Mouse (Mus musculus) limb, embryonic 12.5 days (tissue): ENCODE measurements around the gene Gm5796. TPM values are rescaled to one million over a fixed set of nuclear protein-coding genes. Genes with fewer than 3 reads are reported as not detected.
"Not testable (repeated sequence)": the region's sequence is repeated elsewhere in the genome, so short reads cannot be mapped to it uniquely, and the experiment has no call there.

Source experiments
- ATAC-seq: fragments of 200-750 bp; cut with Nextera tagmentation; 2 replicates; pipeline ENCODE4 v1.8.0; 2017; ENCODE audit warnings: low read depth, moderate TSS enrichment; ENCODE audit not compliant: insufficient number of reproducible peaks, insufficient read depth, low FRiP score, low TSS enrichment
- H3K27ac ChIP-seq: fragments of 300-500 bp; sonication (generic); 2 replicates; pipeline ENCODE4 v1.5.1; 2016; ENCODE audit warnings: mild to moderate bottlenecking, moderate library complexity
- H3K27me3 ChIP-seq: fragments of 300-500 bp; sonication (generic); 2 replicates; pipeline ENCODE4 v1.6.1; 2016; ENCODE audit warnings: mild to moderate bottlenecking, moderate library complexity
- H3K36me3 ChIP-seq: fragments of 300-500 bp; sonication (generic); 2 replicates; pipeline ENCODE4 v1.6.1; 2016; ENCODE audit warnings: mild to moderate bottlenecking, moderate library complexity
- H3K4me1 ChIP-seq: fragments of 300-500 bp; sonication (generic); replicated peaks from 2 replicates; pipeline ENCODE4 v1.6.1; 2016
- H3K4me2 ChIP-seq: fragments of 300-500 bp; sonication (generic); 2 replicates; pipeline ENCODE4 v1.6.1; 2016; ENCODE audit warnings: mild to moderate bottlenecking, moderate library complexity
- H3K4me3 ChIP-seq: fragments of 300-500 bp; sonication (generic); replicated peaks from 2 replicates; pipeline ENCODE4 v1.5.1; 2016; ENCODE audit warnings: mild to moderate bottlenecking
- H3K9ac ChIP-seq: fragments of 300-500 bp; sonication (generic); replicated peaks from 2 replicates; pipeline ENCODE4 v1.6.1; 2016; ENCODE audit warnings: mild to moderate bottlenecking, moderate library complexity
- H3K9me3 ChIP-seq: fragments of 300-500 bp; sonication (generic); 2 replicates; pipeline ENCODE4 v1.6.1; 2016; ENCODE audit warnings: mild to moderate bottlenecking, moderate library complexity
- WGBS: fragments of 180-500 bp; shearing (Covaris S2); methylation state at CpG from one replicate; pipeline ENCODE4 v1.1.7; 2016; 5-methylcytosine and 5-hydroxymethylcytosine counted together
- polyA plus RNA-seq: library from polyadenylated mRNA; unstranded; fragments of >200 nt; fragmentation: Nextera tagmentation; extraction: Ambion mirVana; gene quantifications from 2 replicates; pipeline ENCODE4 v1.2.1, GENCODE M21; 2016

Gene Gm5796
- polyA plus RNA-seq = 0.40 and 0.60 TPM in 2 replicates

DNA sequence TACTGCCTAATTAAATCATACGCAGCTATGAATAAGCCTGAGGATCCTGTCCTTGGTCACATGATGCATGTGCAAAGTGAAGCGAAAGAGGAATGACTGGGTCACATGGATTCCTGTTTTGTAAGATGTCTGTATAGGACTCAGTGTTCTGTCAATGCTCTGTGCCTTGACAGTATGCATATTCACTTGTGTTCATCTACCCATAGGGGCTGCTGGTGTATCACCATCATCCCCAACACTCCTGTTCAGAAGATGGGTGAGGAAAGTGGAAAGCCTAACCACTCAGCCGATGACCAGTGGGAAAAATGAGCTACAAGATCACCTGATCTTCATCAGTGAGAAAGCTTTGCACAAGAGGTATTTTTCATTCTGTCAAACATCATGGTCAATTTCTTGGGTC lies at the start of gene Gm5796:
TSS of gene Gm5796 (plus strand) at position 301 of the 400 bp plus-strand sequence.
- ATAC-seq, H3K9me3 ChIP-seq: not testable (repeated sequence)
- 80% methylated on average over 1 of the region's 3 CpGs for WGBS

GRCm38 (mm10) chr14:3998094-3998493 lies 25.6 kb upstream of the Gm5796 start, which contains the start of gene Gm3099:
Gene Gm3099 (plus strand): TSS chr14:3998394.
- H3K4me2 ChIP-seq, H3K9ac ChIP-seq, H3K36me3 ChIP-seq, H3K4me1 ChIP-seq, H3K27me3 ChIP-seq, H3K27ac ChIP-seq, ATAC-seq, H3K4me3 ChIP-seq, H3K9me3 ChIP-seq: not testable (repeated sequence)
- WGBS = 83% methylated on average over 1 of the region's 3 CpGs

More for the DNA sequence above, at the start of gene Gm5796:
- not testable (repeated sequence) for H3K27ac ChIP-seq, H3K27me3 ChIP-seq, H3K4me1 ChIP-seq, H3K9ac ChIP-seq, H3K4me2 ChIP-seq, H3K4me3 ChIP-seq, H3K36me3 ChIP-seq

- H3K27me3 ChIP-seq, ATAC-seq, H3K9ac ChIP-seq, H3K4me1 ChIP-seq, H3K4me2 ChIP-seq, H3K4me3 ChIP-seq, H3K27ac ChIP-seq, H3K9me3 ChIP-seq, H3K36me3 ChIP-seq: not testable (repeated sequence)
- WGBS = 43% methylated on average over 3 of the region's 3 CpGs
Observed at GRCm38 (mm10) chr14:4083820-4084219, 60.1 kb downstream of the Gm5796 start, which contains the start of gene Gm3115. Gene Gm3115 (plus strand): TSS chr14:4084120.

Other genes starting within 250 kb of the Gm5796 start
- 0.23 and 0.45 TPM in 2 replicates for gene Gm3002, start 213.9 kb upstream of the Gm5796 start, polyA plus RNA-seq
- gene Gm3033, start 177.7 kb upstream of the Gm5796 start, polyA plus RNA-seq = not detected in 2 replicates
- gene Gm2916, start 139.8 kb upstream of the Gm5796 start, polyA plus RNA-seq = 0.13 TPM in 1 of 2 replicates, not detected in the other
- gene Gm3029, start 92.2 kb upstream of the Gm5796 start, polyA plus RNA-seq = not detected in 2 replicates
- not detected in 2 replicates for gene Gm3095, start 60.4 kb upstream of the Gm5796 start, polyA plus RNA-seq
- gene Gm3099, start 25.5 kb upstream of the Gm5796 start, polyA plus RNA-seq = not detected in 2 replicates
- gene Gm3115, start 60.2 kb downstream of the Gm5796 start, polyA plus RNA-seq = not detected in 2 replicates
- 0.78 and 1.2 TPM in 2 replicates for gene Gm8108, start 86.6 kb downstream of the Gm5796 start, polyA plus RNA-seq
- gene Gm3127, start 141.1 kb downstream of the Gm5796 start, polyA plus RNA-seq = not detected in 2 replicates
- 0.31 and 0.50 TPM in 2 replicates for gene Gm2974, start 158.6 kb downstream of the Gm5796 start, polyA plus RNA-seq
- not detected in 2 replicates for gene Gm3138, start 225.7 kb downstream of the Gm5796 start, polyA plus RNA-seq